Mouse (Mus musculus): ENCODE data around the gene Dhx34. TPM values are rescaled to one million over a fixed set of nuclear protein-coding genes. Genes with fewer than 3 reads are reported as not detected.
"Not testable (repeated sequence)": the region's sequence is repeated elsewhere in the genome, so short reads cannot be mapped to it uniquely, and the experiment has no call there.

Gene Dhx34
- 11.7 and 13.3 TPM in 2 replicates for polyA plus RNA-seq (2012; rRNA removed)

- Histone ChIP-seq H3K27ac (ENCODE audit: insufficient read depth, low read length) (peak within 1 kb of the TSS; percentile 76), H3K4me3 (replicated peaks; ENCODE audit: insufficient read depth, low read depth, low read length) (peak within 1 kb of the TSS; percentile 83), H3K27me3 (ENCODE audit: control insufficient read depth, insufficient read depth, low read length) (no peaks in the 10 kb centered on the region), H3K4me1 (ENCODE audit: control insufficient read depth, insufficient read depth, low read length) (0 out of 2 replicates have a peak, but pooled peaks cover 3% of the 10 kb centered on the region)
- TF ChIP-seq CTCF (IDR thresholded peaks at IDR 0.05; ENCODE audit: borderline replicate concordance, insufficient read depth, low read depth, low read length) = peak; percentile 63; the same call in 1 of the 2 replicates
- peak; percentile 81; the same call in 1 of the 2 replicates for TF ChIP-seq POLR2A (IDR thresholded peaks at IDR 0.05; ENCODE audit: borderline replicate concordance, insufficient read depth, low read length)
- peak; percentile 97 to 98 for DNase-seq
- WGBS = 1% methylated on average over 34 of the region's 34 CpGs
Observed at GRCm38 (mm10) chr7:16221582-16222272, at the start of gene Dhx34. Gene Dhx34, minus strand, starts transcription at chr7:16222037.

GRCm38 (mm10) chr7:16271139-16271538 lies 49.3 kb upstream of the Dhx34 start:
- WGBS = 24% methylated on average over 1 of the region's 1 CpGs
- no peak overlapping the region; the same call in 1 of the 2 replicates for H3K27ac ChIP-seq (ENCODE audit: insufficient read depth, low read length)
- H3K4me3 ChIP-seq (replicated peaks; ENCODE audit: insufficient read depth, low read depth, low read length) = no peak overlapping the region
- H3K4me1 ChIP-seq (ENCODE audit: control insufficient read depth, insufficient read depth, low read length) = peaks cover 14% of the 10 kb centered on the region; the same call in 1 of the 2 replicates
- H3K27me3 ChIP-seq (ENCODE audit: control insufficient read depth, insufficient read depth, low read length) = no peaks in the 10 kb centered on the region
- TF ChIP-seq POLR2A (IDR thresholded peaks at IDR 0.05; ENCODE audit: borderline replicate concordance, insufficient read depth, low read length) (no peak), CTCF (IDR thresholded peaks at IDR 0.05; ENCODE audit: borderline replicate concordance, insufficient read depth, low read depth, low read length) (no peak)
- no peak for DNase-seq

- 76% methylated on average over 7 of the region's 7 CpGs for WGBS
- H3K4me3 ChIP-seq (replicated peaks; ENCODE audit: insufficient read depth, low read depth, low read length); H3K27me3 ChIP-seq (ENCODE audit: control insufficient read depth, insufficient read depth, low read length); H3K27ac ChIP-seq (ENCODE audit: insufficient read depth, low read length); H3K4me1 ChIP-seq (ENCODE audit: control insufficient read depth, insufficient read depth, low read length); DNase-seq: not testable (repeated sequence)
Observed at GRCm38 (mm10) chr7:16266593-16266992, 44.8 kb upstream of the Dhx34 start.

GRCm38 (mm10) chr7:16265856-16266255 lies 44.0 kb upstream of the Dhx34 start:
- 92% methylated on average over 11 of the region's 11 CpGs for WGBS
- Histone ChIP-seq H3K27ac (ENCODE audit: insufficient read depth, low read length) (no peak overlapping the region), H3K4me3 (replicated peaks; ENCODE audit: insufficient read depth, low read depth, low read length) (no peak overlapping the region), H3K4me1 (ENCODE audit: control insufficient read depth, insufficient read depth, low read length) (peaks cover 4% of the 10 kb centered on the region; the same call in 1 of the 2 replicates), H3K27me3 (ENCODE audit: control insufficient read depth, insufficient read depth, low read length) (no peaks in the 10 kb centered on the region)
- no peak for DNase-seq
- TF ChIP-seq CTCF (IDR thresholded peaks at IDR 0.05; ENCODE audit: borderline replicate concordance, insufficient read depth, low read depth, low read length) = no peak
- TF ChIP-seq POLR2A (IDR thresholded peaks at IDR 0.05; ENCODE audit: borderline replicate concordance, insufficient read depth, low read length) = no peak

- Histone ChIP-seq H3K27ac (ENCODE audit: insufficient read depth, low read length) (no peak overlapping the region), H3K4me3 (replicated peaks; ENCODE audit: insufficient read depth, low read depth, low read length) (no peak overlapping the region), H3K27me3 (ENCODE audit: control insufficient read depth, insufficient read depth, low read length) (no peaks in the 10 kb centered on the region), H3K4me1 (ENCODE audit: control insufficient read depth, insufficient read depth, low read length) (no peaks in the 10 kb centered on the region)
- TF ChIP-seq POLR2A (IDR thresholded peaks at IDR 0.05; ENCODE audit: borderline replicate concordance, insufficient read depth, low read length) = no peak
- TF ChIP-seq CTCF (IDR thresholded peaks at IDR 0.05; ENCODE audit: borderline replicate concordance, insufficient read depth, low read depth, low read length) = no peak
- WGBS = 84% methylated on average over 5 of the region's 5 CpGs
- no peak for DNase-seq
Observed at GRCm38 (mm10) chr7:16263843-16264242, 42.0 kb upstream of the Dhx34 start.

GRCm38 (mm10) chr7:16263015-16263787 lies 41.4 kb upstream of the Dhx34 start:
- TF ChIP-seq POLR2A (IDR thresholded peaks at IDR 0.05; ENCODE audit: borderline replicate concordance, insufficient read depth, low read length) (no peak), CTCF (IDR thresholded peaks at IDR 0.05; ENCODE audit: borderline replicate concordance, insufficient read depth, low read depth, low read length) (peak; percentile 73)
- no peaks in the 10 kb centered on the region for H3K4me1 ChIP-seq (ENCODE audit: control insufficient read depth, insufficient read depth, low read length)
- H3K4me3 ChIP-seq (replicated peaks; ENCODE audit: insufficient read depth, low read depth, low read length) = no peak overlapping the region
- H3K27me3 ChIP-seq (ENCODE audit: control insufficient read depth, insufficient read depth, low read length) = no peaks in the 10 kb centered on the region
- no peak overlapping the region for H3K27ac ChIP-seq (ENCODE audit: insufficient read depth, low read length)
- peak; percentile 72 to 79 for DNase-seq
- 24% methylated on average over 8 of the region's 8 CpGs for whole genome bisulfite sequencing

- Histone ChIP-seq H3K27me3 (ENCODE audit: control insufficient read depth, insufficient read depth, low read length) (no peaks in the 10 kb centered on the region), H3K4me1 (ENCODE audit: control insufficient read depth, insufficient read depth, low read length) (no peaks in the 10 kb centered on the region), H3K4me3 (replicated peaks; ENCODE audit: insufficient read depth, low read depth, low read length) (no peak overlapping the region), H3K27ac (ENCODE audit: insufficient read depth, low read length) (no peak overlapping the region)
- DNase-seq = no peak
- TF ChIP-seq CTCF (IDR thresholded peaks at IDR 0.05; ENCODE audit: borderline replicate concordance, insufficient read depth, low read depth, low read length) (no peak), POLR2A (IDR thresholded peaks at IDR 0.05; ENCODE audit: borderline replicate concordance, insufficient read depth, low read length) (no peak)
- 70% methylated on average over 1 of the region's 1 CpGs for WGBS
Observed at GRCm38 (mm10) chr7:16261097-16261496, 39.3 kb upstream of the Dhx34 start.
